Comparison of ENCODE assay signal across 23 mouse cellular contexts in genomic region chr17:5453657-5454056, GRCm38 (mm10). TPM values are rescaled to one million over a fixed set of nuclear protein-coding genes. Genes with fewer than 3 reads are reported as not detected.
"Had no signal": no experiment of that assay in that cellular context is flagged by ENCODE, and none has a peak within 500 bp of the region (broad histone marks: within the 10 kb centered on the region; RNA-seq: fewer than 3 reads in every experiment).

No protein-coding gene starts in this region.

- H3K9me3 ChIP-seq: midbrain, embryonic 10.5 days; midbrain, embryonic 12.5 days; neural tube, embryonic 13.5 days; neural tube, embryonic 15.5 days had no signal

- H3K4me1 ChIP-seq: midbrain, embryonic 10.5 days; midbrain, embryonic 12.5 days; neural tube, embryonic 13.5 days; neural tube, embryonic 15.5 days had no signal

- H3K27me3 ChIP-seq: midbrain, embryonic 12.5 days; neural tube, embryonic 13.5 days; neural tube, embryonic 15.5 days had no signal

- DNase-seq: lung, adult 18-20 months; lung, embryonic 14.5 days; lung, postnatal 10 days; lung, postnatal 4 days; midbrain, embryonic 14.5 days; retina, postnatal 1 day; right cerebral cortex, adult 18-20 months; right cerebral cortex, postnatal 25 days; right cerebral cortex, postnatal 4 days; spleen, adult 18-20 months; thymus, adult 18-20 months; thymus, postnatal 14 days; thymus, postnatal 36 days had no signal

- H3K36me3 ChIP-seq: midbrain, embryonic 10.5 days; midbrain, embryonic 12.5 days; neural tube, embryonic 13.5 days; neural tube, embryonic 15.5 days had no signal

- H3K4me2 ChIP-seq: lung, embryonic 14.5 days; midbrain, embryonic 12.5 days; neural tube, embryonic 13.5 days; neural tube, embryonic 15.5 days had no signal

- H3K9ac ChIP-seq: lung, embryonic 14.5 days; midbrain, embryonic 12.5 days; neural tube, embryonic 13.5 days; neural tube, embryonic 15.5 days had no signal

- H3K4me3 ChIP-seq: midbrain, embryonic 10.5 days; midbrain, embryonic 12.5 days; myocyte; neural tube, embryonic 13.5 days; neural tube, embryonic 15.5 days had no signal

- H3K27ac ChIP-seq: midbrain, embryonic 10.5 days; midbrain, embryonic 12.5 days; neural tube, embryonic 13.5 days; neural tube, embryonic 15.5 days had no signal

RNA-seq across cellular contexts. Expression of gene Ldhal6b, which starts 35.1 kb away (rescaled TPM):
- polyA plus RNA-seq: lung, embryonic 14.5 days; lung, embryonic 16.5 days; midbrain, embryonic 10.5 days; midbrain, embryonic 14.5 days; neural tube, embryonic 11.5 days; neural tube, embryonic 15.5 days; stomach, embryonic 14.5 days; stomach, embryonic 16.5 days; thymus, postnatal 0 days had no signal
